Mouse (Mus musculus): ENCODE data around the gene Anks4b.

The Anks4b gene

GRCm38 (mm10) chr7:120182891-120183290 is 9.2 kb downstream of the Anks4b start:
- in situ Hi-C loops (cut with MboI, MseI), result no loop called here

- in situ Hi-C loops (cut with MboI, MseI), result no loop called here
Observed at GRCm38 (mm10) chr7:120188946-120189345, 15.3 kb downstream of the Anks4b start.

DNA sequence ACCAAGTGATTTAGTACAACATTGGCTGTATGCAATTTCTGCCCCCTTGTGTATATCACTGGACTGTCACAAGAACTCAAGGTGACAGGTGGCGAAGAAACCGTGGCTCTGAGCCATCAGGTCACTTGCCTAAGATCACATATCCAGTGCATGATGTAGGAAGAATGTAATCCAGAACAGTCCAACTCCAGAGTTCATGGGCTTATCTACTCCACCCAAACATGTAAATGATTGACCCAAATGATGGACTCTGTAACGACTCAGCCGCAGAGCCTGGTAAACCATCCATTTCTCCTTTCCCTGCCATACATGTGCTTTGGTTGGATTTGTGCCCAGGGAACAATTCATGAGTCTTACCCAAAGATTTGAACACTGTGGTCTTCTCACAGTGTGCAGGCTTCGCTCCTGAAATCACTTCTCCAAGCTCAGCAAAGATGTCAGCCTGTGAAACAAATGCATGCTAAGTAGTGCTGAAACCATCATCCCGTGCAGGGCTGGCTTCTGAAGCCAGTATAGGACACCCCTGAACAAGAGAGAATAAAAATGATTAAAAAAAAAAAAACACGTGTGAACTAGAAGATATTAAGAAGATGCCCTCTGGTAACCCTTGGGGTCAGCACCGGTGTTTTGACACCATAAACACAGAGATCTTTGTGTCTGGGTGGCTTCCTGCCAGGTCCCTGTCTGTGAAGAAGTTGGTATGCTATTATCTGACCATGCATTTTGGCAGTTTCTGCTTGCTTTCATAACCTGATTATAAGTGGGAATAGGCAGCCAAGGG is 15.9 kb downstream of the Anks4b start:
- in situ Hi-C loops (cut with MboI, MseI), result loop anchor here (10.0 kb wide), 1 partner anchor 915 kb away; no protein-coding TSS in a partner anchor

GRCm38 (mm10) chr7:120190150-120190665 is 16.6 kb downstream of the Anks4b start:
- in situ Hi-C loops (cut with MboI, MseI), result loop anchor here (10.0 kb wide), 1 partner anchor 915 kb away; no protein-coding TSS in a partner anchor

- in situ Hi-C loops (cut with MboI, MseI), result loop anchor here (10.0 kb wide), 1 partner anchor 913 kb away; no protein-coding TSS in a partner anchor
Observed at GRCm38 (mm10) chr7:120192207-120192606, 18.5 kb downstream of the Anks4b start.

DNA sequence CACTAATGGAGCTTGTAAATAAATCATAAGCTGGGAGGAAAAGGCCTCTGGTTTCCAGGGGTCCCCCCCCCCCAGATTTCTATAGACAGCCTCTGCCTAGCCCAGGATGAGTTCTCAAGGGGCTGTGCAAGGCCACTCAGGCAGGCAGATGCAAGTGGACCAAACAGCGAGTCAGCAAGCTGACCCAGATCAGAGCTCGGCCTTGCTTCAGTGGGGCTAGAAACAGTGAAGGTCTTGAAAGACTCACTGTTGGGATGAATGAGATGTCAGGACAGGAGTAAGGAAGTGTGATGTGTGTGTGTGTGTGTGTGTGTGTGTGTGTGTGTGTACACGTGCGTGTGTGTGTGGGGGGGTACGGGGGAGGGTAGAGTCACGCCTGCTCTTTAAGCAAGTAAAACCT is 19.2 kb downstream of the Anks4b start:
- in situ Hi-C loops (cut with MboI, MseI), result loop anchor here (10.0 kb wide), 1 partner anchor 912 kb away; no protein-coding TSS in a partner anchor

GRCm38 (mm10) chr7:120195207-120195606 is 21.5 kb downstream of the Anks4b start:
- in situ Hi-C loops (cut with MboI, MseI), result loop anchor here (10.0 kb wide), 1 partner anchor 910 kb away; no protein-coding TSS in a partner anchor

DNA sequence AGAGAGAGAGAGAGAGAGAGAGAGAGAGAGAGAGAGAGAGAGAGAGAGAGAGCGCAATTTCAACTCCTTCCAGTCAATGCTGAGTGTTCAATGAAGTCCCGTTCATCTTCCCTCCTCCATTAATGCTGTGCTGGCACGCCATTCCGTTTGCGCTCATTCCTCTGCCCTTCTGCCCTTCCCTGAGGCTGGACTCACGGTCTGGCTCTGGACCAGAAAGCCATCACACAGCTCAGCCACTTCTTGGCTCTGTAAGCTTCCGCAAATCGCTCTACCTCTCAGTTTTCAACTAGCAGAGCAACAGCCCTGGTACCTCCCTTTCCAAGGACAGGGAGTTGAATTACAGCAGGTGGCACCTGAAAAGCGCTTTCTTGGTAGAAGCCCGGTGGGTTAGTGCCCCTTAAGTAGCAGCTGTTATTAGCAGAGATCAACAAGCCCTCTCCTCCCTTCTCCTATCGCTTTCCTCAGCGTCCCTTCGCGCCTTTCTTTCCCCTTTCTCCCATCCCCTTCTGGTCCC is 27.6 kb downstream of the Anks4b start:
- in situ Hi-C loops (cut with MboI, MseI), result no loop called here

DNA sequence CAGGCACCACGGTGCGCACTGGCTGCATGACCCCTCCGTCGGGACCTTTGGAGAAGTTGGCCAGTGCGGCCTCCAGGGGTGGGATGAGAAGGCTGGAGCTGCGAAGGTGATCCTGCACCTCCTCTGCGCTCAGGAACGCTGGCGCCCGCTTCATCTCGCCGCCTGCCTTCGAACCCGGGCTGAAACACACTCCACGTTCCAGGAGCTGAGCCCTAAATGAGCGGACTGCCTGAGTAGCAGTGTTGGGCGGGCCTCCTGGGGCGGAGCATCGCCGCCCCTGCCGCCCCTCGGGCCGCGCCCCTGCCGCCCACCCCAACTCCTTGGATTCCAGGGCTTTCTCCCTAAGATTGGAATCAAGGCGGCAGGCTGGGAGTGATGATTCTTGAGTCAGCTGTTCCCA is 28.1 kb downstream of the Anks4b start, which contains the start of gene Crym:
Gene Crym, minus strand, starts transcription at position 341 of the 400 bp plus-strand sequence.
- in situ Hi-C loops (cut with MboI, MseI), result no loop called here

- in situ Hi-C loops (cut with MboI, MseI), result no loop called here
Observed at GRCm38 (mm10) chr7:120203789-120204188, 30.1 kb downstream of the Anks4b start, which contains the start of gene Abca14. Gene Abca14 (plus strand): TSS chr7:120203961.

DNA sequence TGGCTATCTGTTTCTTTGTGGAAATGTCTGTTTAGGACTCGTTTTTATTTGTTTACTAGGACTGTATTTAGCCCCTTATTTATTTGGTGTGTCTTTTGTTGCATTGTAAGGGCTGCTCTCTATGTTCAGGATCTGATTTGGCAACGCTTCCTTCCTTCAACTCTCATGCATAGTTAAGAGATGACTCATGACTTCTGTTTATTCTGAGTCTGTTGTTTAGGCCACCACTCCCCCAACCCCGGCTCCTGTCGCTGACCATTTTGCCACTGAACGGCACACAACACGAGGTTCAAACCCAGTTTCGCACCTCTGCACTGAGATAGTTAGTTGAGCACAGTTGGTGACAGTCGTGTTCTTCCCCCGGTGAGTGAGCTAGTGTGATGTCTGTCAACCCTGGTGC is 32.3 kb downstream of the Anks4b start:
- in situ Hi-C loops (cut with MboI, MseI), result no loop called here

DNA sequence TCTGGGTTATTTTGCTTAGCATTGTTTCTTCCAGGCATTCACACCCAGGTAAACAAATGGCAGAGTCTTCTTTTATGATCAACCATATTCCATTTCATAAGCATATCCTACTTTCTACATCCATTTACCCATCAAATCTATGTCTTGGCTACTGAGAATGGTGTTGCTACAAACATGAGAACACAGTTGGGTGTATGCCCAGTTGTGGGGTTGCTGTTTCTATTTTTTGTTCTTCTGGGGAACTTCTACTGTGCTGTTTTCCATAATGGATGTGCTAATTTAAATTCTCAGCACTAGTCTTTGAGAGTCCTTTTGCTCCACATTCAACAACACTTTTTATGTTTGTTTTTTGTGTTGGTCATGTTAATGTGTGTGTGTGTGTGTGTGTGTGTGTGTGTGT is 54.9 kb downstream of the Anks4b start:
- in situ Hi-C loops (cut with MboI, MseI), result no loop called here
